Mouse (Mus musculus) heart, adult 18-20 months (tissue): Measurements from ENCODE around the gene Tha1. TPM values are rescaled to one million over a fixed set of nuclear protein-coding genes. Genes with fewer than 3 reads are reported as not detected.
"Not testable (repeated sequence)": the region's sequence is repeated elsewhere in the genome, so short reads cannot be mapped to it uniquely, and the experiment has no call there.

Experiments
- DNase-seq, 2 experiments: peaks; one replicate each; pipeline ENCODE4 v3.0.0; 2021 to 2022; ENCODE audit warnings: mixed read lengths in 1 of 2
- total RNA-seq, 2 experiments: library from RNA; stranded (reverse); gene quantifications; 2 replicates each; pipeline ENCODE4 v1.2.3; 2021

Tha1 gene
- total RNA-seq, 2 experiments from 2014 or later: 10.6 to 10.8 TPM

GRCm38 (mm10) chr11:117848985-117849671, 24.2 kb downstream of the Tha1 start, which contains the start of gene Birc5:
Birc5 (plus strand) TSS chr11:117849251.
- DNase-seq: peak; percentile 96 to 97

GRCm38 (mm10) chr11:117848271-117848984, 24.9 kb downstream of the Tha1 start:
- peak in 1 of 2 experiments; percentile 63 for DNase-seq

GRCm38 (mm10) chr11:117847593-117848215, 25.6 kb downstream of the Tha1 start:
- DNase-seq: no peak

GRCm38 (mm10) chr11:117846640-117847039, 26.6 kb downstream of the Tha1 start:
- no peak for DNase-seq

GRCm38 (mm10) chr11:117845651-117846050, 27.6 kb downstream of the Tha1 start:
- DNase-seq: no peak

- DNase-seq: no peak
Measured at GRCm38 (mm10) chr11:117844997-117845396, 28.3 kb downstream of the Tha1 start.

GRCm38 (mm10) chr11:117843434-117843833, 29.8 kb downstream of the Tha1 start:
- no peak for DNase-seq

- no peak for DNase-seq
Measured at GRCm38 (mm10) chr11:117840910-117841309, 32.4 kb downstream of the Tha1 start.

- no peak for DNase-seq
Measured at GRCm38 (mm10) chr11:117839021-117839420, 34.3 kb downstream of the Tha1 start.

- no peak for DNase-seq
Measured at GRCm38 (mm10) chr11:117838572-117838971, 34.7 kb downstream of the Tha1 start.

GRCm38 (mm10) chr11:117836306-117836705, 37.0 kb downstream of the Tha1 start:
- no peak for DNase-seq

GRCm38 (mm10) chr11:117834086-117834485, 39.2 kb downstream of the Tha1 start:
- DNase-seq: no peak

- DNase-seq: not testable (repeated sequence)
Measured at GRCm38 (mm10) chr11:117833509-117833908, 39.8 kb downstream of the Tha1 start.

- peak; percentile 77 to 81 for DNase-seq
Measured at GRCm38 (mm10) chr11:117832086-117832969, 41.0 kb downstream of the Tha1 start.

GRCm38 (mm10) chr11:117830401-117830800, 42.9 kb downstream of the Tha1 start:
- DNase-seq: no peak

GRCm38 (mm10) chr11:117829671-117830215, 43.5 kb downstream of the Tha1 start:
- DNase-seq: no peak

GRCm38 (mm10) chr11:117828888-117829604, 44.2 kb downstream of the Tha1 start:
- DNase-seq: peak; percentile 74 to 84

GRCm38 (mm10) chr11:117828149-117828887, 45.0 kb downstream of the Tha1 start:
- DNase-seq: peak in 1 of 2 experiments; percentile 58

- DNase-seq: no peak
Measured at GRCm38 (mm10) chr11:117827386-117827785, 45.9 kb downstream of the Tha1 start.

- no peak for DNase-seq
Measured at GRCm38 (mm10) chr11:117826916-117827315, 46.4 kb downstream of the Tha1 start.
